Mouse (Mus musculus): Measurements from ENCODE around the gene Nr6a1.

DNA sequence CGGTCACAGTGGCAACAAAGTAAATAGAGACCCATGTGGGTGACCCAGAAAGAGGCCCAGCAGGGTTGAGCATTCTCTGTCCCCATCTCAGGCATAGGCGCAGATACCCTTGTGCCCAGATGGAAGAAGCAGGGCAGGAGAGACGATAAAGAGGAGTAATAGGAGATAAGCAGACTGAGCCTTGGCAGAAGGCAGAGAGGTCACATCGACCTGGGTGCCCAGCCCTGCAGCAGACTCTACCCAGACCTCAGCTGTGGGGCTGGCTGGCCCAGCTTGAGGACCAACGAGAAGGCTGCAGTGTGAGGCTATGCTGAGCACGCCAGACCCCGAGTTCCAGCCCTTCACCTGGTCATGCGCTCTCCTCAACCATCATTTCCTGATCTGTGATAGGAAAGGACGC, 223.2 kb downstream of the Nr6a1 start:
- no peak for TF ChIP-seq ZC3H11A (IDR thresholded peaks at IDR 0.05; ENCODE audit: borderline replicate concordance, low read depth, low read length)
- no peak for TF ChIP-seq HCFC1 (IDR thresholded peaks at IDR 0.05; ENCODE audit: borderline replicate concordance, insufficient read depth, low read length)

Data from ES-E14 (cell line).